Mouse (Mus musculus) olfactory bulb, adult 2 months (tissue): Measurements from ENCODE around the gene Sned1.

Experiments
- CTCF ChIP-seq: fragments of 200-500 bp; IDR thresholded peaks from 2 replicates; pipeline ENCODE4 v1.5.1; 2012; ENCODE audit warnings: low read depth, mild to moderate bottlenecking, low read length, moderate library complexity; ENCODE audit not compliant: insufficient read depth
- POLR2A ChIP-seq: fragments of 200-500 bp; IDR thresholded peaks from 2 replicates; pipeline ENCODE4 v1.6.1; 2012; ENCODE audit warnings: mild to moderate bottlenecking, low read depth, low read length, moderate library complexity; ENCODE audit not compliant: insufficient read depth

- TF ChIP-seq CTCF: no peak
- no peak for TF ChIP-seq POLR2A
Observed at GRCm38 (mm10) chr1:93211019-93211418, 24.6 kb upstream of the Sned1 start.
